Mouse (Mus musculus): ENCODE data around the gene Oas1f. TPM values are rescaled to one million over a fixed set of nuclear protein-coding genes. Genes with fewer than 3 reads are reported as not detected.
"Not testable (repeated sequence)": the region's sequence is repeated elsewhere in the genome, so short reads cannot be mapped to it uniquely, and the experiment has no call there.

Gene Oas1f
- polyA plus RNA-seq, 1 experiment, result not detected

GRCm38 (mm10) chr5:120887831-120888230, 40.7 kb downstream of the Oas1f start:
- TF ChIP-seq POLR2A (IDR thresholded peaks at IDR 0.05; ENCODE audit: insufficient read depth, low read depth, low read length) (no peak), CTCF (IDR thresholded peaks at IDR 0.05; ENCODE audit: insufficient read depth, low read depth, low read length) (no peak)
- H3K4me1 ChIP-seq (ENCODE audit: control insufficient read depth, insufficient read depth, low read length), result no peaks in the 10 kb centered on the region
- 55% methylated on average over 6 of the region's 6 CpGs for WGBS
- no peak overlapping the region for H3K27ac ChIP-seq (ENCODE audit: insufficient read depth, low read depth, low read length)
- H3K4me3 ChIP-seq (ENCODE audit: insufficient read depth, low read depth, low read length), result no peak overlapping the region

- H3K27ac ChIP-seq (ENCODE audit: insufficient read depth, low read depth, low read length); H3K4me1 ChIP-seq (ENCODE audit: control insufficient read depth, insufficient read depth, low read length); H3K4me3 ChIP-seq (ENCODE audit: insufficient read depth, low read depth, low read length): not testable (repeated sequence)
- WGBS, result 43% methylated on average over 4 of the region's 4 CpGs
Observed at GRCm38 (mm10) chr5:120888294-120888815, 41.2 kb downstream of the Oas1f start.

DNA sequence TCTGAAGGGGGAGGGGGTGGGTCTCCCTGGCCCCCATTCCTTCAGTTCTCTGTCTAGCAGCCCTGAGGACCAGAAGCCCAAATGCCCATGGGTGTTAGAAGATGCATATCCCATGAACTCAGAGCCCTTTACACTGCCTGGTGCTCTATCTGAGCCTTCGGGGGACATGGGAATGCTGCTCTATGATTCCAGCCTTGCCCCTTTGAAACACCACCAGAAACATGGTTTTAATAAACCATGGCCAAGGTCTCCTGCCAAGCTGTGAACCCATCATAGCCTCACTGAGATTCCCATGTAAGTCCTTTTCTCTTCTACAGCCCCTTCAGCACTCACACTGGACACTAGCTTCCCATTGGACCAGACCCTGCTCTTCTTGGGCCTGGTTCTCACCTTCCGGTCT, 42.9 kb downstream of the Oas1f start:
- H3K4me1 ChIP-seq (ENCODE audit: control insufficient read depth, insufficient read depth, low read length), result no peaks in the 10 kb centered on the region
- WGBS, result 83% methylated on average over 2 of the region's 2 CpGs
- H3K27ac ChIP-seq (ENCODE audit: insufficient read depth, low read depth, low read length), result no peak overlapping the region
- no peak for TF ChIP-seq CTCF (IDR thresholded peaks at IDR 0.05; ENCODE audit: insufficient read depth, low read depth, low read length)
- TF ChIP-seq POLR2A (IDR thresholded peaks at IDR 0.05; ENCODE audit: insufficient read depth, low read depth, low read length), result no peak
- H3K4me3 ChIP-seq (ENCODE audit: insufficient read depth, low read depth, low read length), result no peak overlapping the region

- TF ChIP-seq POLR2A (IDR thresholded peaks at IDR 0.05; ENCODE audit: insufficient read depth, low read depth, low read length) (no peak), CTCF (IDR thresholded peaks at IDR 0.05; ENCODE audit: insufficient read depth, low read depth, low read length) (no peak)
- Histone ChIP-seq H3K4me1 (ENCODE audit: control insufficient read depth, insufficient read depth, low read length) (no peaks in the 10 kb centered on the region), H3K4me3 (ENCODE audit: insufficient read depth, low read depth, low read length) (no peak overlapping the region), H3K27ac (ENCODE audit: insufficient read depth, low read depth, low read length) (no peak overlapping the region)
- 45% methylated on average over 3 of the region's 3 CpGs for WGBS
Observed at GRCm38 (mm10) chr5:120890991-120891390, 43.8 kb downstream of the Oas1f start.

GRCm38 (mm10) chr5:120891566-120892242, 44.5 kb downstream of the Oas1f start:
- not testable (repeated sequence) for H3K27ac ChIP-seq (ENCODE audit: insufficient read depth, low read depth, low read length); H3K4me1 ChIP-seq (ENCODE audit: control insufficient read depth, insufficient read depth, low read length); H3K4me3 ChIP-seq (ENCODE audit: insufficient read depth, low read depth, low read length)
- WGBS, result 83% methylated on average over 2 of the region's 2 CpGs

DNA sequence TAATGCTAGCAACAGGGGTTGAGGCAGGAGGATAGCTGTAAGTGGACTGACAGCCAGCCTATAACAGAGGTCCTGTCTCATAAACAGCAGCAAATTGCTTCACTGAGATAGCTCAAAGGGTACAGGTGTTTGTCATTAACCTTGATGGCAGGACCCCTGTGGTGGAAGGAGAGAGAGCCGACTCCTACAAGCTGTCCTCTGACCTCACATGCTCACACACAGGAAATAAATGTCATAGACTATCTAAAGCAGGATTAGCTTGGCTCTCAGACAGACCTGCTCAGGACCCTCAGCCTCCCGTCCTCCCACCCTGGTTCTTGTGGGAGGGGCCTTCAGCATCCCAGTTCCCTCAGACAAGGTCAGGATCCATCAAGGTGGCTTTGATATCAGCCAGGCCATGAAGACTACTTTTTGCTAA, 45.1 kb downstream of the Oas1f start:
- Histone ChIP-seq H3K4me3 (ENCODE audit: insufficient read depth, low read depth, low read length) (no peak overlapping the region), H3K4me1 (ENCODE audit: control insufficient read depth, insufficient read depth, low read length) (no peaks in the 10 kb centered on the region), H3K27ac (ENCODE audit: insufficient read depth, low read depth, low read length) (no peak overlapping the region)
- WGBS, result 81% methylated on average over 2 of the region's 2 CpGs
- no peak for TF ChIP-seq POLR2A (IDR thresholded peaks at IDR 0.05; ENCODE audit: insufficient read depth, low read depth, low read length)
- TF ChIP-seq CTCF (IDR thresholded peaks at IDR 0.05; ENCODE audit: insufficient read depth, low read depth, low read length), result no peak

- not testable (repeated sequence) for H3K27ac ChIP-seq (ENCODE audit: insufficient read depth, low read depth, low read length); H3K4me3 ChIP-seq (ENCODE audit: insufficient read depth, low read depth, low read length); H3K4me1 ChIP-seq (ENCODE audit: control insufficient read depth, insufficient read depth, low read length)
- 95% methylated on average over 4 of the region's 4 CpGs for WGBS
Observed at GRCm38 (mm10) chr5:120893866-120894265, 46.7 kb downstream of the Oas1f start.

- not testable (repeated sequence) for H3K4me3 ChIP-seq (ENCODE audit: insufficient read depth, low read depth, low read length); H3K27ac ChIP-seq (ENCODE audit: insufficient read depth, low read depth, low read length); H3K4me1 ChIP-seq (ENCODE audit: control insufficient read depth, insufficient read depth, low read length)
- WGBS, result 79% methylated on average over 2 of the region's 2 CpGs
Observed at GRCm38 (mm10) chr5:120894692-120895091, 47.5 kb downstream of the Oas1f start.

DNA sequence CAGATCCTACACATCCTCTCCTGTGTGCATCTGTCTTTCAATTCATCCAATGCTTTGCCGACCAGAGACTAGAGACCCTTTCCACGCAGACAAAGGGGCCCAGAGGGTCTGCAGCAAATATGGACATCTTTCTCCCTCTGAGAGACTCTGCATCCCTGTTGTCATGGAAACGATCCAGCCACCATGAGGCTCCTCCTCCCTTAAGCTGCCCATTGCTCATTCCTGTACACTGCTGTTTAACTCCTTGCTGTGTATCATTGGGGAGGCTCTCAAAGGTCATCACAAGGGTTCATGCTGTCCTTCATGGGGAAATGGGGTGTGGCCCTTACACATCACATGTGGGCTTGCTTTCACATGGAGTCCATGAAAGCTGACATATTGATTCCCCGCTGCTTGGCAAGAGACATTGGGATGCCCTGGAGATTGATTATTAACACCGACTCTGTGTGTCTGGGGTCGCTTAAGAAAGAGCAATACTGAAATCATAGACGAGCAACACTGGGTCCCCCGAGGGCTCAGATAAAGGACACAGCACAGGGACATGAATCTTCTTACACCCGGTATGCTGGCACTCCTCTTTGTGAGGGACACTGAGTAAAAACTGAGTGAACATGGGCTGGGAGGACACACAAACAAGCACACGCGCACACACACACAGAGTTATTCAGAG, 48.2 kb downstream of the Oas1f start:
- Histone ChIP-seq H3K27ac (ENCODE audit: insufficient read depth, low read depth, low read length) (no peak overlapping the region), H3K4me1 (ENCODE audit: control insufficient read depth, insufficient read depth, low read length) (no peaks in the 10 kb centered on the region), H3K4me3 (ENCODE audit: insufficient read depth, low read depth, low read length) (no peak overlapping the region)
- no peak for TF ChIP-seq CTCF (IDR thresholded peaks at IDR 0.05; ENCODE audit: insufficient read depth, low read depth, low read length)
- no peak for TF ChIP-seq POLR2A (IDR thresholded peaks at IDR 0.05; ENCODE audit: insufficient read depth, low read depth, low read length)
- 86% methylated on average over 11 of the region's 11 CpGs for WGBS

DNA sequence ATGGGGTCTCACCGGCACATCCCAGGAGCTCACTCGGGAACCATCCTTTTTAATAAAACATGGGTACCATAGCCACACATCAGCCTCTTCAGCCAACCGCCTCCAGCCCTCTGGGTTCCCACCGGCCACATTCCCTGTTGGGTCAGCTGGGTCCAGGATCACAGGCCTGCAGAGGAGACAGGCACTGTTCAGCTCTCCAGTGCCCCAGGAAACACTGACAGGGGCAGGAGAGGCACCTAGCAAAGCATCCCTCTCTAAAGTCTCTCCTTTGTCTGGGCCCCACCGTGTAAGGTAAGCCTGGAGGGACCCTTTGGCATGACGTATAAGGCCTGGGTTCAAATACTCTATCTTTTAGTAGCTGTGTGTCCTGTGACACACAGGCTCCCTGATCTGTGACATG, 51.1 kb downstream of the Oas1f start:
- H3K27ac ChIP-seq (ENCODE audit: insufficient read depth, low read depth, low read length), result no peak overlapping the region
- TF ChIP-seq CTCF (IDR thresholded peaks at IDR 0.05; ENCODE audit: insufficient read depth, low read depth, low read length) (no peak), POLR2A (IDR thresholded peaks at IDR 0.05; ENCODE audit: insufficient read depth, low read depth, low read length) (no peak)
- WGBS, result 86% methylated on average over 6 of the region's 6 CpGs
- H3K4me3 ChIP-seq (ENCODE audit: insufficient read depth, low read depth, low read length), result no peak overlapping the region
- H3K4me1 ChIP-seq (ENCODE audit: control insufficient read depth, insufficient read depth, low read length), result no peaks in the 10 kb centered on the region
